Mouse (Mus musculus) cortical plate, adult 2 months (tissue): ENCODE results near the gene Homer2.

Experiments used
- CTCF ChIP-seq: fragments of 200-500 bp; IDR thresholded peaks from 2 replicates; pipeline ENCODE4 v1.5.1; 2011; ENCODE audit warnings: mild to moderate bottlenecking, control low read depth, low read length; ENCODE audit not compliant: insufficient read depth; ENCODE audit errors: extremely low read depth
- POLR2A ChIP-seq: fragments of 200-500 bp; IDR thresholded peaks from 2 replicates; pipeline ENCODE4 v1.6.1; 2011; ENCODE audit warnings: mild to moderate bottlenecking, low read length, control low read depth; ENCODE audit not compliant: insufficient read depth; ENCODE audit errors: extremely low read depth

GRCm38 (mm10) chr7:81578413-81578812 is 128.9 kb downstream of the Homer2 start:
- TF ChIP-seq CTCF (no peak), POLR2A (no peak)
